In genomic region chr7:80636288-80636952, GRCm38 (mm10) we compare ENCODE assay signal across 10 mouse cellular contexts. TPM values are rescaled to one million over a fixed set of nuclear protein-coding genes. Genes with fewer than 3 reads are reported as not detected.
DNase-seq lines count a peak whose midpoint lies in the region; ATAC-seq lines count a peak whose summit lies in the region.
"Had no signal": no experiment of that assay in that cellular context is flagged by ENCODE, and none has a peak within 500 bp of the region (broad histone marks: within the 10 kb centered on the region; RNA-seq: fewer than 3 reads in every experiment).

No protein-coding gene starts in this region.

- H3K27ac ChIP-seq in heart, embryonic 12.5 days (ENCODE audit: poor library complexity, severe bottlenecking) = peak overlapping the region; percentile 34; the same call in 1 of the 2 replicates
- H3K27ac ChIP-seq in limb, embryonic 15.5 days = peak overlapping the region; percentile 12; the same call in 1 of the 2 replicates
- H3K27ac ChIP-seq in limb, embryonic 10.5 days = no peak overlapping the region

- WGBS in heart, embryonic 12.5 days = 42% methylated on average over 17 of the region's 17 CpGs
- WGBS in limb, embryonic 15.5 days = 54% methylated on average over 17 of the region's 17 CpGs
- WGBS in limb, embryonic 10.5 days = 74% methylated on average over 17 of the region's 17 CpGs

- no peak overlapping the region for H3K4me3 ChIP-seq in heart, embryonic 12.5 days
- no peak overlapping the region for H3K4me3 ChIP-seq in limb, embryonic 15.5 days
- no peak overlapping the region for H3K4me3 ChIP-seq in limb, embryonic 10.5 days

- peaks cover 49% of the 10 kb centered on the region for H3K4me1 ChIP-seq in heart, embryonic 12.5 days (replicated peaks)
- H3K4me1 ChIP-seq in limb, embryonic 15.5 days = peaks cover 31% of the 10 kb centered on the region
- H3K4me1 ChIP-seq in limb, embryonic 10.5 days = peaks cover 29% of the 10 kb centered on the region

- no peak overlapping the region for H3K9ac ChIP-seq in heart, embryonic 12.5 days
- H3K9ac ChIP-seq in limb, embryonic 15.5 days = no peak overlapping the region

- no peaks in the 10 kb centered on the region for H3K36me3 ChIP-seq in heart, embryonic 12.5 days
- no peaks in the 10 kb centered on the region for H3K36me3 ChIP-seq in limb, embryonic 15.5 days
- no peaks in the 10 kb centered on the region for H3K36me3 ChIP-seq in limb, embryonic 10.5 days

- H3K9me3 ChIP-seq in heart, embryonic 12.5 days (replicated peaks) = no peaks in the 10 kb centered on the region
- H3K9me3 ChIP-seq in limb, embryonic 15.5 days = no peaks in the 10 kb centered on the region
- H3K9me3 ChIP-seq in limb, embryonic 10.5 days (replicated peaks) = no peaks in the 10 kb centered on the region

- peak overlapping the region; percentile 4; the same call in 1 of the 2 replicates for H3K4me2 ChIP-seq in heart, embryonic 12.5 days
- no peak overlapping the region for H3K4me2 ChIP-seq in limb, embryonic 15.5 days

- no peaks in the 10 kb centered on the region for H3K27me3 ChIP-seq in heart, embryonic 12.5 days (replicated peaks)
- H3K27me3 ChIP-seq in limb, embryonic 15.5 days = no peaks in the 10 kb centered on the region
- H3K27me3 ChIP-seq in limb, embryonic 10.5 days (ENCODE audit: low read depth, poor library complexity, severe bottlenecking) = no peaks in the 10 kb centered on the region

- no peak for DNase-seq in heart, adult 18-20 months
- DNase-seq in limb, embryonic 10.5 days (ENCODE audit: low spot score) = no peak
- DNase-seq in c-Kit-positive CD71-positive TER-119-positive erythroid progenitor cells, embryonic 14.5 days (ENCODE audit: low spot score) = peak; percentile 22
- DNase-seq in naive thymus-derived CD4-positive, alpha-beta T cell, adult 2 months (ENCODE audit: low read depth) = peak; percentile 74
- no peak for DNase-seq in frontal cortex, postnatal 36 days (ENCODE audit: low spot score in 2 of 2)
- DNase-seq in layer of hippocampus, adult 8-10 months (ENCODE audit: low spot score in 2 of 2) = no peak
- DNase-seq: gastrocnemius, postnatal 14 days; kidney, adult 9 months had no signal

- ATAC-seq in heart, embryonic 12.5 days (ENCODE audit: insufficient number of reproducible peaks, low FRiP score) = no peak
- no peak for ATAC-seq in limb, embryonic 15.5 days (ENCODE audit: insufficient number of reproducible peaks, low FRiP score, low TSS enrichment, low read depth)

RNA-seq across cellular contexts. Expression of gene Crtc3, which starts 52.3 kb away (rescaled TPM):
- 16.7 and 16.9 TPM in 2 replicates for polyA plus RNA-seq in heart, embryonic 12.5 days (2016; fragmentation: Nextera tagmentation; extraction: Ambion mirVana)
- total RNA-seq in heart, adult 18-20 months (2021) = 10 to 100 TPM; 10.3 to 11.8 TPM
- polyA plus RNA-seq in limb, embryonic 15.5 days (2015; fragmentation: Nextera tagmentation; extraction: Ambion mirVana) = 25.9 and 26.5 TPM in 2 replicates
- polyA plus RNA-seq in limb, embryonic 10.5 days (2016; fragmentation: Nextera tagmentation; extraction: Ambion mirVana) = 13.4 and 16.0 TPM in 2 replicates
- 10 to 100 TPM; 20.5 to 24.6 (median 21.8) TPM for total RNA-seq in layer of hippocampus, adult 8-10 months (2022)

Comparison
In these comparisons a context has a peak if more than half of its experiments do, and no peak if none do; other contexts are left out.
1. DNase-seq: peak in c-Kit-positive CD71-positive TER-119-positive erythroid progenitor cells, embryonic 14.5 days (single experiment) and naive thymus-derived CD4-positive, alpha-beta T cell, adult 2 months (single experiment); none in heart, adult 18-20 months (0 of 2), limb, embryonic 10.5 days (single experiment), frontal cortex, postnatal 36 days (0 of 2) and layer of hippocampus, adult 8-10 months (0 of 2).